Mouse (Mus musculus): Measurements from ENCODE around the gene Rora. TPM values are rescaled to one million over a fixed set of nuclear protein-coding genes. Genes with fewer than 3 reads are reported as not detected.
"Not testable (repeated sequence)": the region's sequence is repeated elsewhere in the genome, so short reads cannot be mapped to it uniquely, and the experiment has no call there.

Gene Rora
- polyA plus RNA-seq, 1 experiment from 2014 or later = 6.5 TPM

GRCm38 (mm10) chr9:69086844-69087243 is 433.3 kb downstream of the Rora start:
- WGBS (ENCODE audit: insufficient replicate concordance) = 70% methylated on average over 4 of the region's 4 CpGs
- Histone ChIP-seq H3K4me2 (no peak overlapping the region), H3K27ac (ENCODE audit: low read depth, low read length) (no peak overlapping the region)

DNA sequence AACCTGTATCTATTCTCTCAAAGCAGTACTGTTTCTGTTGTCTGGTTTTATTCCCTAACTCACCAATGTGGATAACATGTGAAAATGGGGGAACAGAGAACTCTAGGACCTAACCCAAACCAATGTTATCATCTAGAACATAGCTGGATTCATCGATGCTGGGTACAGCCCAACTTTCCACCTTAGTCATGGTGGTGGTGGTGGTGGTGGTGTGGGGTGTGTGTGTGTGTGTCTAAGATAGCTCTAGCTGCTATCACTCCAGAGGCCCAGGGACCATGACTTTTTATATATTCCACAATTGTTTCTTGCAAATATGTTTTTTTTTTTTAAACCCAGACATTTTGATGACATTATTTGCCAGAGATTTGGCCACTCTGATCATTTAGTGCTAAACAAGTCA is 433.7 kb downstream of the Rora start:
- H3K4me1 ChIP-seq (ENCODE audit: control insufficient read depth, insufficient read depth, low read length) = peaks cover 7% of the 10 kb centered on the region; the same call in 1 of the 2 replicates
- no peak for ATAC-seq (replicated peaks; ENCODE audit: insufficient number of reproducible peaks, low FRiP score, low TSS enrichment)
- H3K27me3 ChIP-seq (ENCODE audit: control insufficient read depth, insufficient read depth, low read length) = no peaks in the 10 kb centered on the region
- H3K27ac ChIP-seq (ENCODE audit: low read depth, low read length) = no peak overlapping the region
- no peaks in the 10 kb centered on the region for H3K36me3 ChIP-seq (ENCODE audit: control insufficient read depth, insufficient read depth, low read length)
- WGBS (ENCODE audit: insufficient replicate concordance) = 77% methylated on average over 1 of the region's 1 CpGs
- no peak overlapping the region for H3K9ac ChIP-seq (ENCODE audit: low read depth, low read length)
- no peak overlapping the region for H3K4me2 ChIP-seq
- H3K9me3 ChIP-seq (replicated peaks; ENCODE audit: control insufficient read depth, low read length) = no peaks in the 10 kb centered on the region
- no peak overlapping the region for H3K4me3 ChIP-seq (ENCODE audit: low read depth, low read length)

More at GRCm38 (mm10) chr9:69086844-69087243, 433.3 kb downstream of the Rora start:
- no peak overlapping the region for H3K4me3 ChIP-seq (ENCODE audit: low read depth, low read length)
- H3K36me3 ChIP-seq (ENCODE audit: control insufficient read depth, insufficient read depth, low read length) = no peaks in the 10 kb centered on the region
- no peaks in the 10 kb centered on the region for H3K9me3 ChIP-seq (replicated peaks; ENCODE audit: control insufficient read depth, low read length)
- no peaks in the 10 kb centered on the region for H3K27me3 ChIP-seq (ENCODE audit: control insufficient read depth, insufficient read depth, low read length)
- H3K9ac ChIP-seq (ENCODE audit: low read depth, low read length) = no peak overlapping the region
- no peak for ATAC-seq (replicated peaks; ENCODE audit: insufficient number of reproducible peaks, low FRiP score, low TSS enrichment)
- peaks cover 2% of the 10 kb centered on the region; the same call in 1 of the 2 replicates for H3K4me1 ChIP-seq (ENCODE audit: control insufficient read depth, insufficient read depth, low read length)

GRCm38 (mm10) chr9:69090749-69091270 is 437.2 kb downstream of the Rora start:
- H3K36me3 ChIP-seq (ENCODE audit: control insufficient read depth, insufficient read depth, low read length) = no peaks in the 10 kb centered on the region
- no peak for ATAC-seq (replicated peaks; ENCODE audit: insufficient number of reproducible peaks, low FRiP score, low TSS enrichment)
- WGBS (ENCODE audit: insufficient replicate concordance) = 66% methylated on average over 5 of the region's 5 CpGs
- H3K4me3 ChIP-seq (ENCODE audit: low read depth, low read length) = no peak overlapping the region
- H3K27me3 ChIP-seq (ENCODE audit: control insufficient read depth, insufficient read depth, low read length) = no peaks in the 10 kb centered on the region
- no peak overlapping the region for H3K4me2 ChIP-seq
- no peak overlapping the region for H3K9ac ChIP-seq (ENCODE audit: low read depth, low read length)
- H3K27ac ChIP-seq (ENCODE audit: low read depth, low read length) = no peak overlapping the region
- H3K9me3 ChIP-seq (replicated peaks; ENCODE audit: control insufficient read depth, low read length) = no peaks in the 10 kb centered on the region
- peaks cover 7% of the 10 kb centered on the region; the same call in 1 of the 2 replicates for H3K4me1 ChIP-seq (ENCODE audit: control insufficient read depth, insufficient read depth, low read length)

DNA sequence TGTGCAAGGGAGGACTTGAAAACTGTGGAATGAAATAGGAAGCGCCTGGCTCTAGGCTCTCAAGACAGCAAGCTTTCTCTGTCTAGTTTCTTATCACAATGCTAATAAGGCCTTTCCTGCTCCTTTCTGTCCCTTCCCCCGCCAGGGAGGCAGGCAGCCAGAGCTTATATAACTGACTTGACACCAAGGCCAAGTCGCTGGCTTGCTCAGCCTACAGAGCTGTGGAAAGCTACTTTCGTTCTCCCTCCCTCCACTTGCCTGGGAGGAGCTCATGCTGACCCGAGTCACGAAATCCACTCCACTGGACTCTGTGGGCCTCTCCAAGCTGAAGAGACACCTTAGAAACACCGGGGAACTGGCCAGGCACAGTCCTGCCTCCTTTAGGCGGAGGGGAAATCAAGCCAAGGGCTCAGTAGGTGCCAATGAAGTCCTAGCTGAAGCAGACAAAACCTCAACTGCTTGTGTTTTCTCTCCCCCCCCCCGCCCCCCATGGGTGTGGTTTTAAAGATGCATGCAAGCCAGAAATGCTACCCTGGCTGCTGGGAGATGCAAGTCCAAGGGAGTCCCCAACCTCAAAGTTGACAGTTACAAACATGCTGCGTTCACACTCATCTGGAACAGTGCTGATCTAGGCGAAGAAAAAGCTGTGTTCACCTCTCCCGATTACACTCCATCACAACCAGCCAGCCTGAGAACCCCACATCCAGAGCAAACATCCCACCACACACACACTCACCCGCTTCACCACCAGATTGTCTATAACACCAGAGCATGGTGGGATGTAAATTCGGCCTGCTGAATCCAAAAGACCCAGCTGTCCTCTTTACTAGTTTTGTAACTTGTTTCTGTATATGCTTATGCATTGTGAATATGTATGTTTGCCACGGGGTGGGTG is 438.8 kb downstream of the Rora start:
- no peak for ATAC-seq (replicated peaks; ENCODE audit: insufficient number of reproducible peaks, low FRiP score, low TSS enrichment)
- H3K9me3 ChIP-seq (replicated peaks; ENCODE audit: control insufficient read depth, low read length) = no peaks in the 10 kb centered on the region
- H3K27me3 ChIP-seq (ENCODE audit: control insufficient read depth, insufficient read depth, low read length) = no peaks in the 10 kb centered on the region
- no peak overlapping the region for H3K4me3 ChIP-seq (ENCODE audit: low read depth, low read length)
- 45% methylated on average over 15 of the region's 15 CpGs for WGBS (ENCODE audit: insufficient replicate concordance)
- H3K27ac ChIP-seq (ENCODE audit: low read depth, low read length) = peak overlapping the region; percentile 47
- H3K4me1 ChIP-seq (ENCODE audit: control insufficient read depth, insufficient read depth, low read length) = peaks cover 7% of the 10 kb centered on the region; the same call in 1 of the 2 replicates
- no peak overlapping the region for H3K9ac ChIP-seq (ENCODE audit: low read depth, low read length)
- H3K4me2 ChIP-seq = peak overlapping the region; percentile 29; the same call in 1 of the 2 replicates
- no peaks in the 10 kb centered on the region for H3K36me3 ChIP-seq (ENCODE audit: control insufficient read depth, insufficient read depth, low read length)

- not testable (repeated sequence) for H3K9ac ChIP-seq (ENCODE audit: low read depth, low read length); H3K9me3 ChIP-seq (replicated peaks; ENCODE audit: control insufficient read depth, low read length); H3K4me2 ChIP-seq; H3K36me3 ChIP-seq (ENCODE audit: control insufficient read depth, insufficient read depth, low read length); H3K4me3 ChIP-seq (ENCODE audit: low read depth, low read length); H3K4me1 ChIP-seq (ENCODE audit: control insufficient read depth, insufficient read depth, low read length); H3K27me3 ChIP-seq (ENCODE audit: control insufficient read depth, insufficient read depth, low read length); ATAC-seq (replicated peaks; ENCODE audit: insufficient number of reproducible peaks, low FRiP score, low TSS enrichment); H3K27ac ChIP-seq (ENCODE audit: low read depth, low read length)
- WGBS (ENCODE audit: insufficient replicate concordance) = 95% methylated on average over 5 of the region's 5 CpGs
These were observed 446.7 kb downstream of the Rora start for GRCm38 (mm10) chr9:69100153-69100756.

DNA sequence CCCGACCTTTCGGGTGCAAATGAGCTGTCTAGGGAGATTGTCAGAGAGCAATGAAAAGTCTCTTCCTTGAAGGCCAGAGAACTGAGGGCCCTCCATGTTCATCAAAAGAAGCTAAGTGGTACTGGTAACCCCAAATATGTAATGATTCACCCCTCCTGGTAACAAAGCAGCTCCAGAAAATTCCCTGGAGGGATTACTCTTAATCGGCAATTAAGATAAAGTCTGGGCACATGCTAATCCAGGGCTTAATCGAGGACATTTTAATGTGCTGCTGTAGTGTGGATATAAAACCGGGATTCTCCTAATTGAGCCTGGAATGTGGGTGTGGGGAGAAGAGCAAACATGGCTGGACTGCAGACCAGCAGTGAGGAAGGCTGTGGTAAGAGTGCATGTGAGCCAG is 450.7 kb downstream of the Rora start:
- Histone ChIP-seq H3K9me3 (replicated peaks; ENCODE audit: control insufficient read depth, low read length) (no peaks in the 10 kb centered on the region), H3K9ac (ENCODE audit: low read depth, low read length) (no peak overlapping the region), H3K36me3 (ENCODE audit: control insufficient read depth, insufficient read depth, low read length) (no peaks in the 10 kb centered on the region), H3K4me3 (ENCODE audit: low read depth, low read length) (no peak overlapping the region), H3K27me3 (ENCODE audit: control insufficient read depth, insufficient read depth, low read length) (peaks cover 4% of the 10 kb centered on the region; the same call in 1 of the 2 replicates), H3K27ac (ENCODE audit: low read depth, low read length) (no peak overlapping the region), H3K4me1 (ENCODE audit: control insufficient read depth, insufficient read depth, low read length) (no peaks in the 10 kb centered on the region), H3K4me2 (no peak overlapping the region)
- WGBS (ENCODE audit: insufficient replicate concordance) = 69% methylated on average over 5 of the region's 5 CpGs
- no peak for ATAC-seq (replicated peaks; ENCODE audit: insufficient number of reproducible peaks, low FRiP score, low TSS enrichment)

GRCm38 (mm10) chr9:69109618-69110300 is 456.2 kb downstream of the Rora start:
- no peak overlapping the region for H3K27ac ChIP-seq (ENCODE audit: low read depth, low read length)
- H3K4me2 ChIP-seq = no peak overlapping the region
- H3K4me3 ChIP-seq (ENCODE audit: low read depth, low read length) = no peak overlapping the region
- H3K36me3 ChIP-seq (ENCODE audit: control insufficient read depth, insufficient read depth, low read length) = no peaks in the 10 kb centered on the region
- H3K9me3 ChIP-seq (replicated peaks; ENCODE audit: control insufficient read depth, low read length) = no peaks in the 10 kb centered on the region
- peaks cover 7% of the 10 kb centered on the region; the same call in 1 of the 2 replicates for H3K27me3 ChIP-seq (ENCODE audit: control insufficient read depth, insufficient read depth, low read length)
- H3K9ac ChIP-seq (ENCODE audit: low read depth, low read length) = no peak overlapping the region
- WGBS (ENCODE audit: insufficient replicate concordance) = 81% methylated on average over 2 of the region's 2 CpGs
- no peak for ATAC-seq (replicated peaks; ENCODE audit: insufficient number of reproducible peaks, low FRiP score, low TSS enrichment)
- no peaks in the 10 kb centered on the region for H3K4me1 ChIP-seq (ENCODE audit: control insufficient read depth, insufficient read depth, low read length)

- Histone ChIP-seq H3K9ac (ENCODE audit: low read depth, low read length) (no peak overlapping the region), H3K4me2 (no peak overlapping the region), H3K27ac (ENCODE audit: low read depth, low read length) (no peak overlapping the region), H3K4me1 (ENCODE audit: control insufficient read depth, insufficient read depth, low read length) (no peaks in the 10 kb centered on the region), H3K36me3 (ENCODE audit: control insufficient read depth, insufficient read depth, low read length) (no peaks in the 10 kb centered on the region), H3K9me3 (replicated peaks; ENCODE audit: control insufficient read depth, low read length) (no peaks in the 10 kb centered on the region), H3K27me3 (ENCODE audit: control insufficient read depth, insufficient read depth, low read length) (peaks cover 7% of the 10 kb centered on the region; the same call in 1 of the 2 replicates), H3K4me3 (ENCODE audit: low read depth, low read length) (no peak overlapping the region)
- no peak for ATAC-seq (replicated peaks; ENCODE audit: insufficient number of reproducible peaks, low FRiP score, low TSS enrichment)
- 59% methylated on average over 5 of the region's 5 CpGs for WGBS (ENCODE audit: insufficient replicate concordance)
These were observed 456.7 kb downstream of the Rora start for GRCm38 (mm10) chr9:69110301-69110674.
